Mouse (Mus musculus): ENCODE results near the gene Aktip.

DNA sequence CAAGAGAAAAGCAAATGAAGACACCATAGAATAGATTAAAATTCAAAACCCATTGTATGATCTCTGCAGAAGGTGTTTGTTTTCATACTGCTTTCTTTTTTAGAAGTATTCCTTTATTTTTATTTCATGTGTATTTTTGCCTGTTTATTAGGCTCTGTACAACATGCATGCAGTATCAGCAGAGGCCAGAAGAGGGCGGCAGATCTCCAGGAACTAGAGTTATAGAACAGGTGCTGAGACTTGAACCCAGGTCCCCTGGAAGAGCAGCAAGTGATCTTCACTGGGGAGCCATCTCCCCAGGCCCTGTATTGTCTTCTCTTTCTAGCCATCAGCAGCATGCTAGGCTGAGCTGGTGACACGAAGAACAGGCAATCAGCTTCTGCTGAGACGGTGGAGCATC is 45.9 kb downstream of the Aktip start:
- no peak for TF ChIP-seq POLR2A (IDR thresholded peaks at IDR 0.05; ENCODE audit: low read depth, low read length)
- no peak for TF ChIP-seq CTCF (IDR thresholded peaks at IDR 0.05; ENCODE audit: borderline replicate concordance, insufficient read depth, low read length)
